Mouse (Mus musculus): Measurements from ENCODE around the gene Ccin. TPM values are rescaled to one million over a fixed set of nuclear protein-coding genes. Genes with fewer than 3 reads are reported as not detected.

Gene Ccin
- polyA plus RNA-seq, 1 experiment: not detected

DNA sequence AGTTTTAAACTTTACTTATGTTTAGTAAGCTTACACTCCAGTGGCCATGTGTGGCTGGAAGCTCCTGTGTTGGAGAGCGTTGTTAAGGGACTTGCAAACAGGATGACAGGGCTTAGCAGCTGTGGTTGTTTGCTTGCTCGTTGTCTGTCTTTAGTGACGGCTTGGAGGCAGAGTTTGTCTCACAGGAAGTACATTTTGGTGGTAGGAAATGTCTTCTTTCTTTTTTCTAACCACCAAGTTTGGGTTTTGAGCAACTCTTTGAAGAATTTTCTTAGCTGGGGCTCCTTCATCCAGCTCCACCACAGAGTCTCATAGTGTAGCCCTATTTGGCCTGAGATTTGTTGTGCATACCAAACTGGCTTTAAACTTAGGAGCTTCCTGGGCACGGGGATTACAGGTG is 39.0 kb downstream of the Ccin start:
- H3K36me3 ChIP-seq (ENCODE audit: control insufficient read depth): peaks cover 100% of the 10 kb centered on the region
- H3K4me1 ChIP-seq (ENCODE audit: control insufficient read depth): no peaks in the 10 kb centered on the region; the same call in 1 of the 2 replicates
- no peaks in the 10 kb centered on the region for H3K27me3 ChIP-seq (ENCODE audit: control insufficient read depth)
- no peaks in the 10 kb centered on the region for H3K9me3 ChIP-seq (ENCODE audit: control insufficient read depth, low read length)
- TF ChIP-seq GATA1 (IDR thresholded peaks at IDR 0.05; ENCODE audit: low read length) (no peak), TAL1 (IDR thresholded peaks at IDR 0.05; ENCODE audit: low read length) (no peak)
- no peak overlapping the region for H3K4me3 ChIP-seq (replicated peaks)

GRCm38 (mm10) chr4:44022766-44023165 is 39.5 kb downstream of the Ccin start:
- Histone ChIP-seq H3K36me3 (ENCODE audit: control insufficient read depth) (peaks cover 100% of the 10 kb centered on the region), H3K9me3 (ENCODE audit: control insufficient read depth, low read length) (no peaks in the 10 kb centered on the region), H3K4me1 (ENCODE audit: control insufficient read depth) (no peaks in the 10 kb centered on the region; the same call in 1 of the 2 replicates), H3K27me3 (ENCODE audit: control insufficient read depth) (no peaks in the 10 kb centered on the region), H3K4me3 (replicated peaks) (no peak overlapping the region)
- TF ChIP-seq TAL1 (IDR thresholded peaks at IDR 0.05; ENCODE audit: low read length) (no peak), GATA1 (IDR thresholded peaks at IDR 0.05; ENCODE audit: low read length) (no peak)

GRCm38 (mm10) chr4:44023681-44024080 is 40.4 kb downstream of the Ccin start:
- no peak for TF ChIP-seq TAL1 (IDR thresholded peaks at IDR 0.05; ENCODE audit: low read length)
- TF ChIP-seq GATA1 (IDR thresholded peaks at IDR 0.05; ENCODE audit: low read length): no peak
- H3K4me3 ChIP-seq (replicated peaks): no peak overlapping the region
- H3K9me3 ChIP-seq (ENCODE audit: control insufficient read depth, low read length): no peaks in the 10 kb centered on the region
- H3K27me3 ChIP-seq (ENCODE audit: control insufficient read depth): no peaks in the 10 kb centered on the region
- peaks cover 100% of the 10 kb centered on the region for H3K36me3 ChIP-seq (ENCODE audit: control insufficient read depth)
- H3K4me1 ChIP-seq (ENCODE audit: control insufficient read depth): peaks cover 2% of the 10 kb centered on the region

DNA sequence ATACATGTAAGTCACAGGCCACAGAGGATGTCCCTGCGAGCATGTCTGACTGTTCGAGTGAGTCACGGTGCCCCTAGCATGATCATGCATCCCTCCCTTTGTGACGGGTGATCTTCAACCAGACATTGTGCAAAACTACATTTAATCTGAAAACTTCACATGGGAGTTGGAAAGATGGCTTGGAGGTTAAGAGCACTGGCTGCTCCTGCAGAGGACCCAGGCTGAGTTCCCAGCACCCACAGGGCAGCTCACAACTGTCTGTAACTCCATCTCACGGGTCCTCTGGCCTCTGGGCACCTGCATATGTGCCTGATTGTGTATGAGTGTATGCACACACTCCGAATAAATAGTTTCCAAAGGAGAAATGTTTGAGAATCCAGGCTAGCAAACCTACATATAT is 41.0 kb downstream of the Ccin start:
- Histone ChIP-seq H3K27me3 (ENCODE audit: control insufficient read depth) (no peaks in the 10 kb centered on the region), H3K4me1 (ENCODE audit: control insufficient read depth) (peaks cover 2% of the 10 kb centered on the region), H3K36me3 (ENCODE audit: control insufficient read depth) (peaks cover 100% of the 10 kb centered on the region), H3K4me3 (replicated peaks) (no peak overlapping the region), H3K9me3 (ENCODE audit: control insufficient read depth, low read length) (no peaks in the 10 kb centered on the region)
- TF ChIP-seq TAL1 (IDR thresholded peaks at IDR 0.05; ENCODE audit: low read length): no peak
- TF ChIP-seq GATA1 (IDR thresholded peaks at IDR 0.05; ENCODE audit: low read length): no peak

- H3K9me3 ChIP-seq (ENCODE audit: control insufficient read depth, low read length): no peaks in the 10 kb centered on the region
- H3K4me3 ChIP-seq (replicated peaks): no peak overlapping the region
- peaks cover 100% of the 10 kb centered on the region for H3K36me3 ChIP-seq (ENCODE audit: control insufficient read depth)
- peaks cover 10% of the 10 kb centered on the region for H3K4me1 ChIP-seq (ENCODE audit: control insufficient read depth)
- TF ChIP-seq GATA1 (IDR thresholded peaks at IDR 0.05; ENCODE audit: low read length): no peak
- no peak for TF ChIP-seq TAL1 (IDR thresholded peaks at IDR 0.05; ENCODE audit: low read length)
- H3K27me3 ChIP-seq (ENCODE audit: control insufficient read depth): no peaks in the 10 kb centered on the region
These were observed 42.3 kb downstream of the Ccin start for GRCm38 (mm10) chr4:44025570-44025969.

DNA sequence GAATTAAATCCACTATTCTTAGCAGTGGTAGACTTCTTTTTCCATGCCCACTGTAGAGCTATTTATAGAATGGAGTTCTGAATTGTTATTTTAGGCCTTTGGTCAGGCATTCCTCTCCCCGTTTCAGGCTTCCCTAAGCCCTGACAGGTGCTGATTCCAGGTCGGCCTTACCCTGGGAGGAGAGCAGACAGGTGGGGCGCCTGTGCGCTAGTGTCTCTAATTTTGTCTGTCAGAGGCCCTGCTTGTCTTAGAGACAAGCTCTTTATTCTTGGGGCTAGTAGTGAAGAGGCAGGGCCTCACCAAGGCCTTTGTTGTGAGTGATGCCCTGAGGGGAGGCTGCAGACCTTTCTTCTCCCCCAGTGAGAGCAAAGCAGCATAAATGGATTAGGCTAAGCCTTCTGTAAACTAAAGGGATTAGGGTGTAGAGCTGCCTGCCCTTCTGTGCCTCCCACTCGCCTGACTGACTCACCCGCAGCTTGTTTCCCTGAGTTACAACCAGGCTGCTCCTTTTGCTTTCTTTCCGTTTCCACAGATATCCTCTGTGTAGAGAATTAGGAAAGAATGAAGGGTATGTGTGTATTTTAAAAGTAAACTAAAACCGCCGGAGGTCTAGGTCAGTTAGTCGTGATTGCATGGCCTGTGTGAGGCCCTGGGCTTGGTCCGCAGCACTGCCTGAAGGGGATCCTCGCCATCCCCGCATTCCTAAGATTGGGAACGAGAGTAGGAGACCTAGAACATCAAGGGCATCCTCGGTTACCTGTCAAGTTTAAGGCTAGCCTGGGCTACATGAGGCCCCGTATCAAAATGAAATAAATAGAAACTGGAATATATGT is 45.2 kb downstream of the Ccin start:
- Histone ChIP-seq H3K4me3 (replicated peaks) (no peak overlapping the region), H3K27me3 (ENCODE audit: control insufficient read depth) (no peaks in the 10 kb centered on the region), H3K4me1 (ENCODE audit: control insufficient read depth) (peaks cover 10% of the 10 kb centered on the region), H3K9me3 (ENCODE audit: control insufficient read depth, low read length) (no peaks in the 10 kb centered on the region), H3K36me3 (ENCODE audit: control insufficient read depth) (peaks cover 100% of the 10 kb centered on the region)
- TF ChIP-seq TAL1 (IDR thresholded peaks at IDR 0.05; ENCODE audit: low read length): no peak
- TF ChIP-seq GATA1 (IDR thresholded peaks at IDR 0.05; ENCODE audit: low read length): no peak

GRCm38 (mm10) chr4:44029661-44030066 is 46.4 kb downstream of the Ccin start:
- TF ChIP-seq GATA1 (IDR thresholded peaks at IDR 0.05; ENCODE audit: low read length): no peak
- TF ChIP-seq TAL1 (IDR thresholded peaks at IDR 0.05; ENCODE audit: low read length): no peak
- H3K27me3 ChIP-seq (ENCODE audit: control insufficient read depth): no peaks in the 10 kb centered on the region
- H3K4me1 ChIP-seq (ENCODE audit: control insufficient read depth): peaks cover 10% of the 10 kb centered on the region
- peaks cover 100% of the 10 kb centered on the region for H3K36me3 ChIP-seq (ENCODE audit: control insufficient read depth)
- no peaks in the 10 kb centered on the region for H3K9me3 ChIP-seq (ENCODE audit: control insufficient read depth, low read length)
- no peak overlapping the region for H3K4me3 ChIP-seq (replicated peaks)

DNA sequence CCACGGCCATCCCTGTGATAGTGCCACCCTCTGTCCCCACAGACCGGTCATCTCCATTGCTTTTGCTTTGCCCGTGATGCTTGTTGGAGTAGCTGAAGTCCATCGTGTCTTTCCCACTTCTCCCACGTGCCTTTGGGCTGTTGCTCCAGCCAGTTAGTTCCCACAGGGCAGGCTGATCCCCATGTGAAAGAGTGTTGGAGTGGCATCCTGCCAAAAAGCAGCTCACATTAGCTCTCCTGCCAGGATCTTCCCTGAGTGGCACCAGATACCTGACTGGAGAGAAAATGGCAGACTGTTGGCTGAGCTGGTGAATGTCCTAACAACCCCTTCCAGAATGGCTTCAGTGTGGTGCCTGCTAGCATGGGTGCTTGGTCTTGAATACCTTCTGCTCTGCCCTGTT is 48.2 kb downstream of the Ccin start:
- H3K36me3 ChIP-seq (ENCODE audit: control insufficient read depth): peaks cover 99% of the 10 kb centered on the region
- H3K9me3 ChIP-seq (ENCODE audit: control insufficient read depth, low read length): no peaks in the 10 kb centered on the region
- H3K27me3 ChIP-seq (ENCODE audit: control insufficient read depth): no peaks in the 10 kb centered on the region
- no peak overlapping the region for H3K4me3 ChIP-seq (replicated peaks)
- no peak for TF ChIP-seq GATA1 (IDR thresholded peaks at IDR 0.05; ENCODE audit: low read length)
- peaks cover 10% of the 10 kb centered on the region for H3K4me1 ChIP-seq (ENCODE audit: control insufficient read depth)

Other genes with a start within 250 kb of the Ccin start
- gene Olfr159, start 212.5 kb upstream of the Ccin start, polyA plus RNA-seq (2012): not detected in 2 replicates
- not detected in 2 replicates for gene Olfr156, start 159.6 kb upstream of the Ccin start, polyA plus RNA-seq (2012)
- not detected in 2 replicates for gene Olfr157, start 143.3 kb upstream of the Ccin start, polyA plus RNA-seq (2012)
- gene Olfr155, start 131.9 kb upstream of the Ccin start, polyA plus RNA-seq (2012): not detected in 2 replicates
- not detected in 2 replicates for gene Reck, start 108.0 kb upstream of the Ccin start, polyA plus RNA-seq (2012)
- gene Glipr2, start 26.1 kb upstream of the Ccin start, polyA plus RNA-seq (2012): 3.0 and 3.8 TPM in 2 replicates
- gene Clta, start 21.0 kb downstream of the Ccin start, polyA plus RNA-seq (2012): 18.7 and 31.6 TPM in 2 replicates
- gene Gne, start 100.7 kb downstream of the Ccin start, polyA plus RNA-seq (2012): 0.68 and 0.76 TPM in 2 replicates